Mouse (Mus musculus) embryonic stem cell, embryonic (primary cell): ENCODE results near the gene Sema4b.

ENCODE experiments used
- CTCF ChIA-PET, 4 experiments: fragments of 300-600 bp in 2 of 4; fragments of 350-600 bp in 2 of 4; sonication (Branson Sonifier 250); formaldehyde crosslinking; loops; one replicate each; lab custom pipeline; 2022; ENCODE audit warnings: inconsistent platforms in 2 of 4; lab: Charles Lee
- POLR2A ChIA-PET, 4 experiments: fragments of 300-600 bp in 2 of 4; fragments of 350-600 bp in 2 of 4; sonication (Branson Sonifier 250); formaldehyde crosslinking; loops; one replicate each; lab custom pipeline; 2022; ENCODE audit warnings: antibody characterized with exemption in 4 of 4, inconsistent platforms in 1 of 4; lab: Charles Lee

The Sema4b gene

DNA sequence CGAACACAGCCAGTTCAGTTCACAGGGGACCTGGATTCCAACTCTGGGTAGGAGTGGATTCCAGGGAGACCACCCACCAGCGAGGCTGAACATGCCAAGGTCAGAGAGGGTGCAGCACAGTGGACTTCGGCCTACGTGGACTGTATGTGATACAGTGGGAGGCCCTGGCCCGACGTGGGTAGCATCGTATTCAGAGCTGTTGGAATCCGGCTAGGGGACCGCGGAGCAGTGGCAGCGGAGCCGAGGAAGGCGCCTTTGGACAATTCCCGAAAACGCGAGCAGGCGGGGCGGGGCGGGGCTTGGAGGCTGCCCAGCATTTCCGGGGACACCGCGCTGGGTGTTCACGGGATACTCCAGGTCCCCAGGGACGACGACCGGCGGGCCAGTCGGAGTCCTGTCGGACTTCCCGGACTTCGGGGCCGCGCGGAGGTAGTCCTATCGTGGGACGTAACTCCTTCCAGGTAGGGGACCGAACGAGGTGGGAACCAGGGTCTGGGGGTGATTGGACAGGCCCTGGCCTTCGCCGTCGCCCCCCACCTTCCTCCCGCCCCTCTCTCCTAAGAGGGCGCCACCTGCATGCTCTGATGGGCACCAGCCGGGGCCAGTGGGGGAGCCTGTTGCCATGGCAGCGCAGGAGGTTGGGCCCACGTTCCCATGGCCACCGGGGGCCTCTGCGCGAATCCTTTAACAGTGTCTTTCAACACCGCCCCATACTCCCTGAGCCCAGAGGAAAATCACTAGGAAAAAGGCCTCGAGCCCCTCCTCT lies at the start of gene Sema4b:
Gene Sema4b (plus strand): TSS at position 311 of the 766 bp plus-strand sequence.
- POLR2A ChIA-PET = interaction anchor here (0.6 to 12.1 kb wide), 64 partner anchors 8 to 657 kb away, joined by 3 to 335 read pairs (median 6); partner anchors contain the start of genes Ngrn (in 3 of the 4), Cib1 (in 2 of the 4), Gdpgp1 (in 2 of the 4) and Idh2 (in 2 of the 4)

DNA sequence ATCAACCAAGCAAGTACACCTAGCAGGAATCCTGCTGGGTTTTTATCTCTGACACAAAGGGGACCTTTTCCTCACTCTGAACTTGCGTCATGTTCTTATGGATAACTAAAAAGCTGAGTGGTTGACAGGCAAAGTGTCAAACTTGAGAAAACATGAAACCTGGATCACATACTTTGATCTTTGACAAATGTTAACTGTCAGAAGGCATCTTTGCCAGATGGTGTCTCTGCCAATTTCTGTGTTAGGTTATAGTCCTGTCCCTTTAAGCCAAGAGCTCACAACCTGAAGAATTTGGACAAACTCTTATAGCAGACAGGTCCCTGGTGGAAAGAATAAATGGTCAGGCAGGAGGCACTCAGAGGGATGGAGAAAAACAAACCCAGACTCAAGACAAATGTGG lies 48.3 kb upstream of the Sema4b start:
- CTCF ChIA-PET = interaction anchor here in 3 of 4 experiments (1.1 to 3.7 kb wide), 3 partner anchors 14 to 366 kb away, joined by 3 to 35 read pairs (median 4); partner anchors contain the start of gene Hddc3 (in 1 of the 3)
- POLR2A ChIA-PET = interaction anchor here in 3 of 4 experiments (0.7 to 3.0 kb wide), 13 partner anchors 8 to 239 kb away, joined by 3 to 18 read pairs (median 5); partner anchors contain the start of genes Idh2 (in 1 of the 3), Rccd1 (in 1 of the 3) and Ttll13 (in 1 of the 3)

More for the DNA sequence above, at the start of gene Sema4b:
- CTCF ChIA-PET = interaction anchor here in 3 of 4 experiments (0.8 to 2.2 kb wide), 13 partner anchors 12 to 348 kb away, joined by 3 to 9 read pairs (median 4); partner anchors contain the start of genes Blm (in 1 of the 3) and Ttll13 (in 1 of the 3)

DNA sequence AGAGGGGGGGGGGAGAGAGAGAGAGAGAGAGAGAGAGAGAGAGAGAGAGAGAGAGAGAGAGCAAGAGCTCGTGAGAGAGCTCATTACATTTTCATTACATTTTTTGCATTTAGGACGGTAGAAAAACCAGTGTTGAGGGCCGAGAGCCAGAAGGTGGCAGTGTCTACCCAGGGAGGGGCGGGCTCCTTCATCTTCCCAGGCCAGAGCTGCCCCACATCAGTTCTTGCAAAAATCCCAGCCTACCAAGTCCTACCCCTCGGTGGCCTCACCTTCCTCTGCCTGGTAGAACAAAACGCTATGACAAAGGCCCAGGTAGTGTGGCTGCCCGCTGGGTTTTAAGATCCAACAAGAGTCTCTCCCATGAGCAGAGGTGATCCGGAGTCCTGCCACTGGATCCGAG lies 45.8 kb upstream of the Sema4b start:
- ChIA-PET CTCF (interaction anchor here (0.5 to 4.9 kb wide), 107 partner anchors 8 to 794 kb away, joined by 3 to 71 read pairs (median 4); partner anchors contain the start of genes Ngrn (in 3 of the 4), Cib1 (in 2 of the 4), Gdpgp1 (in 2 of the 4) and Hddc3 (in 2 of the 4)), POLR2A (interaction anchor here (0.5 to 9.0 kb wide), 59 partner anchors 8 to 668 kb away, joined by 3 to 76 read pairs (median 4); partner anchors contain the start of genes Idh2 (in 2 of the 4), Cib1 (in 1 of the 4), Gdpgp1 (in 1 of the 4) and Hddc3 (in 1 of the 4))

DNA sequence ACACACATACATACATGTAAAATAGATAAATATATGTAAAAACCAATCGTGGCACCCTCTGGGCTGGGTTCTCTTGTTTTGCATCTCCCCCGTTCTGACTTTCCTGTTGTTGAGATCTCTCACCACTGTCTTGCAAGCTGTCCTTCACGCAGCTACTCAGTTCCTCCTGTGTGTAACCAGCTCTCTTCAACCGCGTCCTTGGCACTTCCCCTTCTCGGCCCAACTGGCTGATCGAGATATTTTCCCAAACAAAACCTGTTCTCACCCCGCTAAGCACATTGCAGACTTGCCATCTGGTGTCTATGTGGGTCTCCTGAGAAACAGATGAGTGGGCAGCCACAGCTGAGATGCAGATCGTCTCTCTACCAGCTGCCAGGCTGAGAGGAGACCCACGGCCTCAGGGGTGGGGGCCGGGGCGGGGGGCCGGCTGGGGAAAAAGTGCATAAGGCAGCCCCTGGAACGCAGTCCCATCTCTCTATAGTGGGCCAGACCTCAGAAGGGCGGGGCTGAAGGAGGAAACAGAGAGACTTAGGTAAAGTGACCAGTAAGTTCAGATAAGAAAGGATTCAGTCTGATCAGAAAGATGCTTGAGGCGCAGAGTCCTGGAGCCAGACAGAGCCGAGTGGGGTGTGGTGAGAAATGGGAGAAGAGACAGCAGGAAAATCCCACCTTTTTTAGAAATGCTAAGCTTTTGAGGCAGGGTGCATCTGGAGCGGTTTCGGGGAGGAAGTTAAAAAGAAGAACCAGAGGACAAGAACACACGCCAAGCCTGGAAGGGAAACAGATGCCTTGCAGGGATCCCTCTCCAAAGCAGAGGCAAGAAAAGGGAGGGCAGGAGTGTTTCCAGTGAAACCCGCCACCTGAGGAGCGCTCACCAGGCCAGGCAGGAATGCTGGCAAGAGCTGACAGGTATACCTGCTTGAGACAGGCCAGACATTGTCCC lies 43.0 kb upstream of the Sema4b start:
- POLR2A ChIA-PET = interaction anchor here in 3 of 4 experiments (0.5 to 9.0 kb wide), 37 partner anchors 9 to 389 kb away, joined by 3 to 76 read pairs (median 4); partner anchors contain the start of genes Cib1 (in 1 of the 3), Gdpgp1 (in 1 of the 3), Hddc3 (in 1 of the 3) and Idh2 (in 1 of the 3)
- CTCF ChIA-PET = interaction anchor here in 3 of 4 experiments (0.6 to 4.9 kb wide), 6 partner anchors 9 to 229 kb away, joined by 3 to 55 read pairs (median 6); no protein-coding TSS in a partner anchor

DNA sequence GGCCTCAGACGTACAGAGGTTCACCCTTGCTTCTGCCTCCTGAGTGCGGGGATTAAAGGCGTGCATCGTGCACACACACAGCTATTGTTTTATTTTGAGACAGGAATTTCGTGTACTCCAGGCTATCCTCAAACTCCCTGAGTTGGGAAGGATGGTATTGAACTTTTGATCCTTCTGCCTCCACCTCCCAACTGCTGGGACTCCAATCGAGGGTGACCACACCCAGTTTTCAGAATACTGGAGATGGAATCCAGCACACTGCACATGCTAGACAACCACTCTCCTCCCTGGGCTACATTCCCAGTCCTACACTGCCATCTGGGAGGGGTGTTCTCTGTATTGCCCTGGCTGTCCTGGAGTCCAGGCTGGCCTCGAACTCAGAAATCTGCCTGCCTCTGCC lies 41.9 kb upstream of the Sema4b start:
- POLR2A ChIA-PET = interaction anchor here in 3 of 4 experiments (0.7 to 9.0 kb wide), 20 partner anchors 8 to 233 kb away, joined by 3 to 76 read pairs (median 4); partner anchors contain the start of gene Rccd1 (in 1 of the 3)
- CTCF ChIA-PET = interaction anchor here (0.5 to 4.9 kb wide), 7 partner anchors 7 to 1035 kb away, joined by 3 to 55 read pairs (median 3); no protein-coding TSS in a partner anchor

DNA sequence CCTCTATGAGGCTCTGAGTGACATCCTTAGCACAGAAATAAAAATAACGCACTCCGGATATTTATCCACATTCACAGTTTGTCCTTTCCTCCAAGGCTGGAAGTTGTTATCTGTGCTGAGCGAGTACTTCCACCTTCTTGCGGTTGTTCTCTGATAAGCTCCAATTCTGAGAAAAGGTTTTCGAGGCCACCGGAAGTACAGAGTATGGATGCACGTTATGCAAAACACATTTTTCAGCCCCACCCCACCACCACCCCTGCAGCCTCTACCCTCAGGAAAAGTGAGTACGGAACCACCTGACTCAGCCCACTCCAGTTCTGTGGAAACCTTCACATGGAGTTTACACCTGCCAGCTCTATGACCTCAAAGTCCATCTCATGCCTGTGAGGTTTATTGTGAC lies 40.6 kb upstream of the Sema4b start:
- CTCF ChIA-PET = interaction anchor here in 1 of 4 experiments (0.7 kb wide), 1 partner anchor 69 kb away, joined by 3 read pairs; no protein-coding TSS in a partner anchor
- POLR2A ChIA-PET = interaction anchor here in 2 of 4 experiments (1.1 to 9.0 kb wide), 7 partner anchors 10 to 390 kb away, joined by 3 to 76 read pairs (median 4); partner anchors contain the start of gene Sema4b (in 1 of the 2)

DNA sequence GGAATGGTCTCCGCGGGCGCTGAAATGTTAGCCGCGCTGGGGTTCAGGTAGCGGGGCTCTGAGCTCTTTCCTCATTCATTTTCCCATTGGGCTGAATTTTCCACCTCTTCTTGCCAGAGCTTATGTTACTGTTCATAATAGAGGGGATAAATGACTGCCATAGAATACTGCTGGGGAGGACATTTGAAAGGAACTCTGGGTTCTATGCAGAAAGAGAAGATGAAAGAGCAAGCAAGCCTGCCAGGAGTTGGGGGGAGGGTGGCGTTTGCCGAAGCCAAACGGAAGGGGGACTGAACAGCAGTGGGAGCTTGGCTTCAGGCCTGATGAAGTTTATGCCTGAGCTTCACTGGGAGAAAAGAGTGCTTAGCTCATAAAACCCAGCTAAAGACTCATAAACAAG lies 37.3 kb upstream of the Sema4b start:
- ChIA-PET POLR2A (interaction anchor here (0.6 to 14.7 kb wide), 43 partner anchors 9 to 505 kb away, joined by 3 to 328 read pairs (median 5); partner anchors contain the start of genes Cib1 (in 2 of the 4), Gdpgp1 (in 2 of the 4), Idh2 (in 2 of the 4) and Ngrn (in 1 of the 4)), CTCF (interaction anchor here (0.6 to 5.3 kb wide), 15 partner anchors 9 to 1016 kb away, joined by 3 to 40 read pairs (median 3); partner anchors contain the start of genes Cib1 (in 1 of the 4), Gdpgp1 (in 1 of the 4) and Hddc3 (in 1 of the 4))

DNA sequence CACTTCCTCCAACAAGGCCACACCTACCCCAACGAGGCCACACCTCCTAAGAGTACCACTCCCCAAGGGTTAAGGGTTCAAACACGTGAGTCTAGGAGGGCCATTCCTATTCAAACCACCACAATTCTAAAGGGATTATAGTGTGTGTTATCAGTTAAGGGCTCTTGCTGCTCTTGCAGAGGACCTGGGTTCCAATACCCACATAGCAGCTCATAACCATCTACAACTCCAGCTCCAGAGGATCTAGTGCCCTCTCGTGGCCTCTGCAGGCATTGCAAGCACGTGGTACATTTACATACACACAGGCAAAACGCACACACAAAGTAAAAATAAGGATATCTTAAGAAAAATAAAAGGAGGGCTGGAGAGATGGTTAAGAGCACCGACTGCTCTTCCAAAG lies 34.5 kb upstream of the Sema4b start:
- ChIA-PET CTCF (interaction anchor here (0.5 to 5.3 kb wide), 53 partner anchors 8 to 796 kb away, joined by 3 to 40 read pairs (median 4); partner anchors contain the start of genes Idh2 (in 2 of the 4), Sema4b (in 2 of the 4), Cib1 (in 1 of the 4) and Gdpgp1 (in 1 of the 4)), POLR2A (interaction anchor here (0.6 to 14.7 kb wide), 103 partner anchors 7 to 572 kb away, joined by 3 to 328 read pairs (median 4); partner anchors contain the start of genes Cib1 (in 3 of the 4), Gdpgp1 (in 3 of the 4), Idh2 (in 3 of the 4) and Rccd1 (in 3 of the 4))

DNA sequence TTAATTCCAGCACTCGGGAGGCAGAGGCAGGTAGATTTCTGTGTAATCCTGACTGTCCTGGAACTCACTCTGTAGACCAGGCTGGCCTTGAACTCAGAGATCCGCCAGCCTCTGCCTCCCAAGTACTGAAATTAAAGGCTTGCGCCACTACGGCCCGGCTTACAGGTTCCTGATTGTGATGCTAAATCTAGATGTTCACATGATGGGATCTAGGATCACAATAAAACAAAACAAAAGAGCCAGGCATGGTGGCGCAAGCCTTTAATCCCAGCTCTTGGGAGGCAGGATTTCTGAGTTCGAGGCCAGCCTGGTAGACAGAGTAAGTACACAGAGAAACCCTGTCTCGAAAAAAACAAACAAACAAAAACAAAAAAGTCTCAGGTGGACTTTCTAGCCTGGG lies 33.9 kb upstream of the Sema4b start:
- POLR2A ChIA-PET = interaction anchor here (0.6 to 14.7 kb wide), 93 partner anchors 7 to 402 kb away, joined by 3 to 328 read pairs (median 5); partner anchors contain the start of genes Cib1 (in 3 of the 4), Gdpgp1 (in 3 of the 4), Idh2 (in 3 of the 4) and Rccd1 (in 3 of the 4)
- CTCF ChIA-PET = interaction anchor here (0.5 to 5.3 kb wide), 35 partner anchors 9 to 796 kb away, joined by 3 to 40 read pairs (median 4); partner anchors contain the start of genes Cib1 (in 1 of the 4), Gdpgp1 (in 1 of the 4), Hddc3 (in 1 of the 4) and Idh2 (in 1 of the 4)

DNA sequence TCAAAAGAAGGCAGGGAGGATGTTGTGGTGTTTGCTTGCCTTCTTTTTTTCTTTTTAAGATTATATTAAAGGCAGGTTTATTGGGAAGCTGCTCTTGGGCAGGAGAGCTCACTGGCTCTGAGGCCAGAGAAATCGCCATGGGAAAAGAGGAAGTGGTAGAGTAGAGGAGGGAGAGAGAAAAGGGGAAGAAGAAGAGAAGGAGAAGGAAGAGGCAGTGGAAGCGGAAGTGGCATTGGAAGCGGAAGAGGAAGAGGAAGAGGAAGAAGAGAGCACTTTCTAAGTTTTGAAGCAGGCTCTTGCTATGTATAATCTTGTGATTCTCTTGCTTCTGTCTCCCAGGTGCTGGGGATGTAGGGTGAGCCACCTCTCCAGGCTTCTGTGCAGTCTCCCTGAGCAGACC lies 32.0 kb upstream of the Sema4b start:
- POLR2A ChIA-PET = interaction anchor here in 3 of 4 experiments (0.5 to 14.7 kb wide), 29 partner anchors 7 to 169 kb away, joined by 3 to 328 read pairs (median 9); partner anchors contain the start of genes Cib1 (in 2 of the 3), Gdpgp1 (in 2 of the 3), Sema4b (in 2 of the 3) and Ttll13 (in 2 of the 3)
- CTCF ChIA-PET = interaction anchor here in 3 of 4 experiments (0.6 to 1.2 kb wide), 6 partner anchors 10 to 182 kb away, joined by 3 to 5 read pairs (median 4); no protein-coding TSS in a partner anchor

DNA sequence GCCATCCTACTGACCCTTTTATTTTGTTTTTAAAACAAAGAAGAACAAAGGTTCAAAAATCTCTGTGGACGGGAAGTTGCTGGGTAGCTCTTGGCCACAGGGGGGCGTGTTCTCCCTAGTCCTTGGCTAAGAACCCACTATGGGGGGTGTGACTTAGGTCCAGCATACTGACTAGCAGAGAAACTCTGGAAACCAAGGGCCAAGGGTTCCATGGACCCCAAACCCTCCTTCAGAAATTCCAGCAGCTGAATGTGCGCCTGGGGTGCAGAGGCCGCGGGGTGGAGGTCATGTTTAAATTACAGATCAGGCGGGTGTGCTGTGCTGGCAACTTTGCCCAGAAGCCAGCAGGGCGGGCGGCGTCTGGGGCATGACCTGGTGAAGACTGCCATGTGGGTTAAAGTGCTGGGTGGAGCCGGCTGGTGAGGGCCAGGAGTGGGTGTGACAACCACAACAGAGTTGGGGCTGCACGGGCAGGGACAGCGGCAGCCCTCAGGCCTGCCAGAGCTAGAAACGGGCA lies 29.9 kb upstream of the Sema4b start:
- POLR2A ChIA-PET = interaction anchor here (0.5 to 14.7 kb wide), 64 partner anchors 8 to 511 kb away, joined by 3 to 328 read pairs (median 4); partner anchors contain the start of genes Cib1 (in 2 of the 4), Gdpgp1 (in 2 of the 4), Ngrn (in 2 of the 4) and Sema4b (in 2 of the 4)
- CTCF ChIA-PET = interaction anchor here (0.6 to 2.6 kb wide), 44 partner anchors 9 to 701 kb away, joined by 3 to 13 read pairs (median 4); partner anchors contain the start of genes Cib1 (in 1 of the 4), Gdpgp1 (in 1 of the 4), Hddc3 (in 1 of the 4) and Ngrn (in 1 of the 4)

DNA sequence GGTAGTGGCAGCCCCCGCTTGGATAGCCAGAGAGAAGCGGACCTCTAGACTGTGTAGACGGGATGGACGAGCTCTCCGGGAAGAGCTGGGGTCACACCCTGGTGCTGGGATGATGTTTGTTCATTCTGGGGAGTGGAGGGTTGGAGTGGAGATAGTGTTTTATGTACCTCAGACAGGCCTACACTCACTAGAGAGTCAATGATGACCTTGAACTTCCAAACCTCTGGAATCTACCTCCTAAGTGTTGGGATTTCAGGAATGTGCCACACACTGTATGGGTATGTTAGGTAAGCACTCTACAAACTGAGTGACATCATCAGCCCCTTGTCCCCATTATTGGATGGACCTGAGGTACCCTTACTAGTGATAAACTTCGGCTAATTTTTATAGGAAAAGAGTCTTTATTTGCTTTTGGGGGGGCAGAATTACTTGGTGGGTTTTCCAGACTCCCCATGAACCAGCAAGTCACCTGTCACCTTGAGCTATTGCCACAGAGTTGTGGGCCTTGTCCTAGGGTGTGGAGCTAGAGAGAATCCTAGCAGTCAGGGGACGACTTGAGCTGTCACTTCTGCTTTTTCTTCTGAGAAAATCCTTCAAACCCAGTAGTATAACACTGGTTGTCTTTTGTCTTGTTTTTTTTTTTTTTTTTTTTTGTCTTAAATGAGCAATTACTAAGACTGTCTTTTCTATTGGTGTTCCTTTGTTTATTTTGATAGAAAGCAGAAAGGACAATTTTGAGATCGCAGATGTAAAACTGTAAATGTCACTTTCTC lies 28.0 kb upstream of the Sema4b start:
- ChIA-PET CTCF (interaction anchor here in 3 of 4 experiments (0.6 to 1.6 kb wide), 5 partner anchors 27 to 57 kb away, joined by 3 to 6 read pairs (median 4); no protein-coding TSS in a partner anchor), POLR2A (interaction anchor here in 3 of 4 experiments (0.6 to 14.7 kb wide), 30 partner anchors 9 to 401 kb away, joined by 3 to 328 read pairs (median 6); partner anchors contain the start of genes Cib1 (in 3 of the 3), Gdpgp1 (in 3 of the 3) and Sema4b (in 3 of the 3))

DNA sequence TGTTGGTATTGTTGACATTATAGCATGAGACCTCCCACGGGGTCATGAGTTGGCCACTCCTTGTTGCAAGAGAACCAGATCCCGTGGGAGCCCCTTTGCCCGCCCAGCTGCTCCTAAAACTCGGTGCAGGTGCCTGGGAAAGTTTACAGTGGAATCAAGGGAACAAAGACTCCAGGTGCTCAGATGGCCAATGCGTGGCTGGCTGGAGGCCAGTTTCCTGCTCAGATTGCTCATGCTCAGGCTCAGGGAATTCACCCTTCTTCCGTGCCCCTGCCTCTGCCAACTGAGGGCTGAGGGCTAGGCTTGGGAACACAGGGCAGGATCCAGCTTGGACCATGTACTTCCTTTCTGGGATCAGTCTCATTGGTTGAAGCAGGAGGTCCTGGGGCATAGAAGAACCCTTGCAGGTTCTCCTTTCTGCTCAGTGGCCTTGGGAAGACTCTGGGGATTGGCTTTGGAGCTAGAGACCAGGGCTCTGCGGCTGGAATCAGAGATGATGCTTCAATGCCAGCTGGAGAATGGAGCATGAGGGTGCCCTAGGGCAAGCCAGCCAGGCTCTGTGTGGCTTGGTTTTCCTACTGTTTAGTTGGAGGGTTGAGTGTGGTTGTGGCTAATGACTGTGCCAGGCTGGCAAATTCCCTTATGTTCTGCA lies 26.2 kb upstream of the Sema4b start:
- POLR2A ChIA-PET = interaction anchor here in 3 of 4 experiments (0.6 to 14.7 kb wide), 63 partner anchors 8 to 684 kb away, joined by 3 to 328 read pairs (median 5); partner anchors contain the start of genes Cib1 (in 3 of the 3), Gdpgp1 (in 3 of the 3), Sema4b (in 3 of the 3) and Idh2 (in 2 of the 3)
- CTCF ChIA-PET = interaction anchor here (0.6 to 1.6 kb wide), 9 partner anchors 9 to 1294 kb away, joined by 3 to 9 read pairs (median 3); partner anchors contain the start of gene Hddc3 (in 1 of the 4)
